Comparison of ENCODE assay signal across 21 mouse cellular contexts in the genomic region with DNA sequence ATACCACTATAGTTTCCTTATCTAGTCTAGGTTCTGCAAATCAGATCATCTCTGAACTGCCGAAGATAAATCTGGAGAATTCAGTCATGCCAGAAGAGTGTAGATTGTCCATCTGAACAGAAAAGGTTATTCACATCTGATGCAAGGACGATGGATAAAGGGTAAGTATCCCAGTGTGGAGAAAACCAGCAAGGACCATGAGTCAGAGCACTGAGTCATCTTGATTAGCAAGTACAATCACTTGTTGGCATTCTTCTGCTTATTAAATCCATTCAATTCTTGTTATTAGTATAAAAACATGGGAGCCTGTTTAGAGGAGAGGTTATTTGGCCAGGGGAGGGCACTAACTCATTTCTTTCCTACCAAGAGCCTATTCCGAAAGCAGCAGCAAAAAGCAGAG.
DNase-seq lines count a peak whose midpoint lies in the region; ATAC-seq and TF ChIP-seq lines count a peak whose summit lies in the region.
"Had no signal": no experiment of that assay in that cellular context is flagged by ENCODE, and none has a peak within 500 bp of the region (broad histone marks: within the 10 kb centered on the region; RNA-seq: fewer than 3 reads in every experiment).

No protein-coding gene starts in this region.

- TF ChIP-seq CTCF in midbrain, postnatal 0 days (IDR thresholded peaks at IDR 0.05), result 0 out of 2 replicates have a peak, but pooled peaks have one; percentile 5

- no peaks in the 10 kb centered on the region for H3K27me3 ChIP-seq in midbrain, postnatal 0 days (ENCODE audit: insufficient read depth, low read length)
- no peaks in the 10 kb centered on the region for H3K27me3 ChIP-seq in midbrain, embryonic 16.5 days (ENCODE audit: control insufficient read depth, insufficient read depth, low read depth, low read length)
- H3K27me3 ChIP-seq: embryonic facial prominence, embryonic 15.5 days; forebrain, embryonic 15.5 days; heart, embryonic 15.5 days had no signal

- DNase-seq in midbrain, postnatal 0 days (ENCODE audit: low spot score), result no peak
- peak; percentile 41 for DNase-seq in adrenal gland, adult 8-10 months
- peak; percentile 31 for DNase-seq in brain, adult 2 months (ENCODE audit: low read depth, low spot score)
- no peak for DNase-seq in layer of hippocampus, postnatal 36 days
- no peak for DNase-seq in embryo, embryonic 9.5 days (ENCODE audit: extremely low spot score)
- no peak for DNase-seq in lung, postnatal 10 days
- DNase-seq: cerebellum, adult 2 months; cerebellum, postnatal 10 days; gastrocnemius, postnatal 10 days; heart, adult 18-20 months; heart, postnatal 14 days; kidney, adult 2 months had no signal

- no peak overlapping the region for H3K4me2 ChIP-seq in midbrain, postnatal 0 days (ENCODE audit: low read depth, low read length, poor library complexity, severe bottlenecking)
- H3K4me2 ChIP-seq in midbrain, embryonic 16.5 days (ENCODE audit: low read length), result no peak overlapping the region
- H3K4me2 ChIP-seq: embryonic facial prominence, embryonic 15.5 days; forebrain, embryonic 15.5 days; heart, embryonic 15.5 days; hindbrain, embryonic 14.5 days had no signal

- no peak overlapping the region for H3K27ac ChIP-seq in midbrain, postnatal 0 days (ENCODE audit: low read depth, low read length)
- H3K27ac ChIP-seq in midbrain, embryonic 16.5 days (ENCODE audit: low read length), result no peak overlapping the region
- H3K27ac ChIP-seq: embryonic facial prominence, embryonic 15.5 days; forebrain, embryonic 15.5 days; heart, embryonic 10.5 days; heart, embryonic 15.5 days; hindbrain, embryonic 14.5 days had no signal

- ATAC-seq in midbrain, postnatal 0 days (ENCODE audit: low FRiP score), result no peak
- no peak for ATAC-seq in midbrain, embryonic 16.5 days
- ATAC-seq: CD4-positive, CD25-positive, alpha-beta regulatory T cell, adult 4 months; forebrain, embryonic 15.5 days; intestine, embryonic 16.5 days had no signal

- H3K9ac ChIP-seq in midbrain, postnatal 0 days (replicated peaks; ENCODE audit: low read length, poor library complexity, severe bottlenecking), result no peak overlapping the region
- no peak overlapping the region for H3K9ac ChIP-seq in midbrain, embryonic 16.5 days (ENCODE audit: low read depth, low read length)
- H3K9ac ChIP-seq: embryonic facial prominence, embryonic 15.5 days; forebrain, embryonic 15.5 days; heart, embryonic 15.5 days; hindbrain, embryonic 14.5 days had no signal

- no peaks in the 10 kb centered on the region for H3K36me3 ChIP-seq in midbrain, postnatal 0 days (ENCODE audit: insufficient read depth, low read length)
- no peaks in the 10 kb centered on the region for H3K36me3 ChIP-seq in midbrain, embryonic 16.5 days (ENCODE audit: control insufficient read depth, insufficient read depth, low read length)
- H3K36me3 ChIP-seq: embryonic facial prominence, embryonic 15.5 days; forebrain, embryonic 15.5 days; G1E; heart, embryonic 10.5 days; heart, embryonic 15.5 days had no signal

- no peak overlapping the region for H3K4me3 ChIP-seq in midbrain, postnatal 0 days (ENCODE audit: low read depth, low read length)
- no peak overlapping the region for H3K4me3 ChIP-seq in midbrain, embryonic 16.5 days (ENCODE audit: low read depth, low read length)
- H3K4me3 ChIP-seq: embryonic facial prominence, embryonic 15.5 days; forebrain, embryonic 15.5 days; heart, embryonic 10.5 days; heart, embryonic 15.5 days had no signal

- no peaks in the 10 kb centered on the region for H3K4me1 ChIP-seq in midbrain, postnatal 0 days (ENCODE audit: insufficient read depth, low read length)
- no peaks in the 10 kb centered on the region for H3K4me1 ChIP-seq in midbrain, embryonic 16.5 days (ENCODE audit: control insufficient read depth, insufficient read depth, low read length)
- H3K4me1 ChIP-seq: embryonic facial prominence, embryonic 15.5 days; forebrain, embryonic 15.5 days had no signal

- 82% methylated on average over 3 of the region's 3 CpGs for WGBS in midbrain, postnatal 0 days
- WGBS in midbrain, embryonic 16.5 days, result 90% methylated on average over 3 of the region's 3 CpGs

- H3K9me3 ChIP-seq in midbrain, postnatal 0 days (ENCODE audit: low read length), result no peaks in the 10 kb centered on the region
- no peaks in the 10 kb centered on the region for H3K9me3 ChIP-seq in midbrain, embryonic 16.5 days (replicated peaks; ENCODE audit: control insufficient read depth, low read length, poor library complexity, severe bottlenecking)
- H3K9me3 ChIP-seq: embryonic facial prominence, embryonic 15.5 days; heart, embryonic 10.5 days; heart, embryonic 15.5 days had no signal

Comparison
In these comparisons a context has a peak if more than half of its experiments do, and no peak if none do; other contexts are left out.
1. DNase-seq: peak in adrenal gland, adult 8-10 months (single experiment) and brain, adult 2 months (single experiment); none in midbrain, postnatal 0 days (single experiment), layer of hippocampus, postnatal 36 days (0 of 2), embryo, embryonic 9.5 days (single experiment) and lung, postnatal 10 days (single experiment).